Mouse (Mus musculus) embryonic stem cell, embryonic (primary cell): ENCODE results near the gene Pla2g4c.
"Not testable (repeated sequence)": the region's sequence is repeated elsewhere in the genome, so short reads cannot be mapped to it uniquely, and the experiment has no call there.

ENCODE experiments used
- CTCF ChIA-PET, 4 experiments: fragments of 300-600 bp in 2 of 4; fragments of 350-600 bp in 2 of 4; sonication (Branson Sonifier 250); formaldehyde crosslinking; loops; one replicate each; lab custom pipeline; 2022; ENCODE audit warnings: inconsistent platforms in 2 of 4; lab: Charles Lee
- POLR2A ChIA-PET, 4 experiments: fragments of 300-600 bp in 2 of 4; fragments of 350-600 bp in 2 of 4; sonication (Branson Sonifier 250); formaldehyde crosslinking; loops; one replicate each; lab custom pipeline; 2022; ENCODE audit warnings: antibody characterized with exemption in 4 of 4, inconsistent platforms in 1 of 4; lab: Charles Lee

Pla2g4c gene

DNA sequence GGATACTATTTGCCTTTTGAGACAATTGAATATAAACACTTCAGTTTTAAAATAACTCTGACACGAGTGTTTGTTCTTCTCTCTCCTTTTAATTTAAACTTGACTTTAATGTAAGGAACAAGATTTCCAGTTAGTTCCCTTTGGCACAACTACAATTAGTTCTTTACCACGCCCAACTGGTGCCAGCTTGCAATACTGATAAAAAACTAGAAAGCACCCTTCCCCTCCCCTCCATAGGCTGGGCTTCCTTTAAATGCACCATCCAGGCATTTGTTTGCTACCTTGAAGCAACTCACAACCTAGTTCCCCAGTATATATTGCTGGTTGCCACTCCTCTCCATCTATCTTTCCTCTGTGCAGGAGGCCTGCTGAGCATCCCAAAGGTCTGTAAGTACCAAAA lies at the start of gene Pla2g4c:
Pla2g4c (plus strand) TSS at position 340 of the 400 bp plus-strand sequence.
- ChIA-PET POLR2A (interaction anchor here in 1 of 4 experiments (1.2 kb wide), 1 partner anchor 10 kb away, joined by 5 read pairs; no protein-coding TSS in a partner anchor), CTCF (no interaction called here)

DNA sequence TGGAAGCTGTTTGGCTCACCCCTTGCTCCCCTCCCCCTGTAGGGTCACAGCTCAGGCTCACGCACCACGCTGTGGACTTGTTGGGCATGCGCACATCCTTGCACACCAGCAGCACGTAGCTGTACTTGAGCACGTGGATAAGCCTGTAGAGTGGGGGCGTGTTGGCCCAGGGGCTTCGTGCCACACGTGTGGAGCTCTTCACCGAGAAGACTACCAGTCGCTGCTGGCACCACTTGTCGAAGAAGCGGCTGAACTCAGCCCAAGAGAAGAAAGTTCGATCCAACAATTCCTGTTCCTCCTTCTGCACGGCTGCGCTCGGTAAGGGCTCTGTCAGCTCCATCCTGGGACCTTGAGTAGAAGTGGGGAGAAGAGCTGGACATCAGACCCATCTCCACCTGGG lies 47.4 kb upstream of the Pla2g4c start, which contains the start of gene Lig1:
Lig1 (plus strand) TSS at position 203 of the 400 bp plus-strand sequence.
- POLR2A ChIA-PET: interaction anchor here in 3 of 4 experiments (0.7 to 27.2 kb wide), 24 partner anchors 11 to 443 kb away, joined by 3 to 617 read pairs (median 3); partner anchors contain the start of genes Mzf1 (in 1 of the 3) and Zfp110 (in 1 of the 3)
- CTCF ChIA-PET: interaction anchor here in 1 of 4 experiments (1.8 kb wide), 1 partner anchor 11 kb away, joined by 4 read pairs; no protein-coding TSS in a partner anchor

- ChIA-PET CTCF (interaction anchor here in 1 of 4 experiments (1.8 kb wide), 1 partner anchor 11 kb away, joined by 4 read pairs; no protein-coding TSS in a partner anchor), POLR2A (interaction anchor here in 2 of 4 experiments (0.8 to 27.2 kb wide), 14 partner anchors 11 to 443 kb away, joined by 3 to 617 read pairs (median 6); partner anchors contain the start of gene Zfp110 (in 1 of the 2))
These were observed 46.6 kb upstream of the Pla2g4c start for GRCm38 (mm10) chr7:13277833-13278232.

DNA sequence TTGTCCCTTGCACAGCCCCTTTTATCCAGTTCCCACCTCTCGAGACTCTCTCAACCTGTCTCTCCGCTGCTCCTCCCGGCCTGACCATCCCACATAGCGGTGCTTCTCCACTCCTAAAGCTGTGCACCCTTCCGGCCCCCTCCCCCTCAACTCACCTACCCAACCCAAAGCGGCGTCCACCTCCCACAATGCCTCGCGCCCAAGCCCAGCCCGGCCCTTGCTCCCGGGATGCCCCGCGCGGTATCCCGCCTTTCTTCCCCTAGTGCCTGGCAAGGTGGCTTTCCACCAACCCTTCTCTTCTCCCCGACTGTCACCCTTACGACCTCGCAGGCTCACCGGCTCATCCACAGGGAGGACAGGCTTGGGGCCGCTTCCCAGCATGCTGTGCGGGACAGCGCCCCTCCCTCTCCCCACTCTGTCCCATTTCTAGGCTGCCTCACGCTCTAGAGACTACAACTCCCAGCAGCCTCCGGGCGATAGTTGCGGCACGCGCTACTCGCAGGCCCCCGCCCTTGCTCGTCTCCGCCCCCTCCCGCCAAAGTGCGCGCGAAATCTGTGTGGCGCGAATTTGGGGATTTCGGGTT lies 46.1 kb upstream of the Pla2g4c start, which contains the start of gene Zswim9:
Zswim9 (minus strand) TSS at position 414 of the 584 bp plus-strand sequence.
- CTCF ChIA-PET: interaction anchor here in 1 of 4 experiments (1.8 kb wide), 1 partner anchor 10 kb away, joined by 4 read pairs; no protein-coding TSS in a partner anchor
- POLR2A ChIA-PET: interaction anchor here in 3 of 4 experiments (0.5 to 27.2 kb wide), 12 partner anchors 10 to 375 kb away, joined by 3 to 617 read pairs (median 6); no protein-coding TSS in a partner anchor

- POLR2A ChIA-PET: interaction anchor here in 1 of 4 experiments (27.2 kb wide), 1 partner anchor 24 kb away, joined by 617 read pairs; no protein-coding TSS in a partner anchor
- CTCF ChIA-PET: not testable (repeated sequence)
These were observed 45.5 kb upstream of the Pla2g4c start for GRCm38 (mm10) chr7:13278957-13279356.

DNA sequence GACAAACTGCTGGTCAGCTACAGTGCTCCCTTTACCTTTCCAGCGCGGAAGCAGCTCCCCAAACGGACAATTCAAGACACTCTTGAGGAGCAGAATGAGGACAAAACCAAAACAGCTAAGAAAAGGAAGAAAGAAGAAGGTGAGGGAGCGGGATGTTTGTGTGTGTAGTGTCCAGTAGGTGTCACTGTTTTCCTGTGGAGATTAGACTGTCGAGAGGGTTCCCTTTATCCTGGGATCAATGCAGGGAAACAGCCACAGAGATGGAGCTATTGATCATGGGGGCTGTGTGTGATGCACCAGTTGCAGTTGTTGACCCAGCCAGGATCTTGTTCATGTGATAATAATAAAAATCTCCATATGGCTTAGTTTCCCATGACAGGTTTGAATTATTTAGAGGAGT lies 35.8 kb upstream of the Pla2g4c start:
- ChIA-PET CTCF (interaction anchor here (0.6 to 1.7 kb wide), 14 partner anchors 8 to 229 kb away, joined by 3 to 17 read pairs (median 3); partner anchors contain the start of gene Lig1 (in 1 of the 4)), POLR2A (interaction anchor here in 3 of 4 experiments (0.5 to 31.6 kb wide), 14 partner anchors 0 to 484 kb away, joined by 3 to 617 read pairs (median 4); partner anchors contain the start of genes Lig1 (in 2 of the 3), Zfp446 (in 1 of the 3) and Zswim9 (in 1 of the 3))

GRCm38 (mm10) chr7:13290041-13290675 lies 34.3 kb upstream of the Pla2g4c start:
- ChIA-PET CTCF (interaction anchor here in 2 of 4 experiments (0.6 to 1.7 kb wide), 2 partner anchors 42 to 221 kb away, joined by 3 read pairs; no protein-coding TSS in a partner anchor), POLR2A (interaction anchor here in 2 of 4 experiments (1.0 to 31.6 kb wide), 7 partner anchors 2 to 247 kb away, joined by 3 to 617 read pairs (median 4); partner anchors contain the start of genes Lig1 (in 1 of the 2) and Zswim9 (in 1 of the 2))

GRCm38 (mm10) chr7:13291370-13291769 lies 33.1 kb upstream of the Pla2g4c start:
- POLR2A ChIA-PET: interaction anchor here in 1 of 4 experiments (2.0 to 31.6 kb wide), 3 partner anchors 3 to 232 kb away, joined by 4 to 617 read pairs (median 617); partner anchors contain the start of genes Lig1 and Zswim9
- CTCF ChIA-PET: no interaction called here

GRCm38 (mm10) chr7:13293878-13294855 lies 30.3 kb upstream of the Pla2g4c start:
- ChIA-PET POLR2A (interaction anchor here in 2 of 4 experiments (0.6 to 31.6 kb wide), 5 partner anchors 6 to 375 kb away, joined by 3 to 617 read pairs (median 7); partner anchors contain the start of genes Lig1 (in 1 of the 2) and Zswim9 (in 1 of the 2)), CTCF (interaction anchor here in 1 of 4 experiments (0.7 kb wide), 1 partner anchor 177 kb away, joined by 4 read pairs; no protein-coding TSS in a partner anchor)

GRCm38 (mm10) chr7:13295256-13295655 lies 29.2 kb upstream of the Pla2g4c start:
- CTCF ChIA-PET: no interaction called here
- POLR2A ChIA-PET: interaction anchor here in 3 of 4 experiments (0.6 to 31.6 kb wide), 6 partner anchors 7 to 352 kb away, joined by 3 to 617 read pairs (median 12); partner anchors contain the start of genes Lig1 (in 2 of the 3) and Zswim9 (in 2 of the 3)

- ChIA-PET CTCF (interaction anchor here in 2 of 4 experiments (0.6 to 3.5 kb wide), 3 partner anchors 9 to 427 kb away, joined by 3 to 17 read pairs (median 10); no protein-coding TSS in a partner anchor), POLR2A (interaction anchor here (0.6 to 31.6 kb wide), 19 partner anchors 6 to 463 kb away, joined by 3 to 617 read pairs (median 5); partner anchors contain the start of genes Lig1 (in 2 of the 4), Zswim9 (in 2 of the 4), Rps5 (in 1 of the 4) and Zfp110 (in 1 of the 4))
These were observed 26.8 kb upstream of the Pla2g4c start for GRCm38 (mm10) chr7:13297636-13298035.

- CTCF ChIA-PET: interaction anchor here in 2 of 4 experiments (1.0 to 3.5 kb wide), 3 partner anchors 10 to 19 kb away, joined by 3 to 17 read pairs (median 10); no protein-coding TSS in a partner anchor
- POLR2A ChIA-PET: interaction anchor here in 3 of 4 experiments (1.0 to 31.6 kb wide), 9 partner anchors 4 to 377 kb away, joined by 4 to 617 read pairs (median 7); partner anchors contain the start of genes Lig1 (in 2 of the 3), Zswim9 (in 2 of the 3) and Rps5 (in 1 of the 3)
These were observed 25.6 kb upstream of the Pla2g4c start for GRCm38 (mm10) chr7:13298821-13299220.

DNA sequence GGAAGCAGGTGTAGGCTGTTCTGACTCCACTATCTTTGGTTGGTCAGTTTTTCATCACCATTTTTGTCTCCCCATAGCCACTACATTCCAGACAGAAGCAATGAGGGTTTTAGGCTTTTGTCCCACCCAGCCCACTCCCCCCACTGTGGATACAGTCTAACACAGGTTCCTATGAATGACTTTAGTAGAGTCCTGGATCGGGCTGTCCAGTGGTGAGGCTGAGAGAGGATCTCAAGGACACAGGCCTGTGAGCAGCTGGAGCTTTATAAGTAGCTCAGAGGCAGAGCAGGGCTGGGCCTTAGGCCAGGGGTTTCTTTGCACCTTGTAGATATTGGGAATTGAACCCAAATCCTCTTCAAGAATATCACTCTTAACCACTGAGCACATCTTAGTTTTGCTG lies 22.8 kb upstream of the Pla2g4c start:
- ChIA-PET POLR2A (interaction anchor here in 2 of 4 experiments (1.0 to 31.6 kb wide), 5 partner anchors 2 to 244 kb away, joined by 3 to 617 read pairs (median 5); partner anchors contain the start of genes Lig1 (in 1 of the 2) and Zswim9 (in 1 of the 2)), CTCF (interaction anchor here in 1 of 4 experiments (0.9 kb wide), 1 partner anchor 13 kb away, joined by 4 read pairs; no protein-coding TSS in a partner anchor)

GRCm38 (mm10) chr7:13302780-13303179 lies 21.7 kb upstream of the Pla2g4c start:
- POLR2A ChIA-PET: interaction anchor here in 2 of 4 experiments (1.5 to 31.6 kb wide), 3 partner anchors 8 to 15 kb away, joined by 3 to 617 read pairs (median 4); partner anchors contain the start of genes Lig1 (in 1 of the 2) and Zswim9 (in 1 of the 2)
- CTCF ChIA-PET: no interaction called here

GRCm38 (mm10) chr7:13303372-13303771 lies 21.1 kb upstream of the Pla2g4c start:
- CTCF ChIA-PET: no interaction called here

DNA sequence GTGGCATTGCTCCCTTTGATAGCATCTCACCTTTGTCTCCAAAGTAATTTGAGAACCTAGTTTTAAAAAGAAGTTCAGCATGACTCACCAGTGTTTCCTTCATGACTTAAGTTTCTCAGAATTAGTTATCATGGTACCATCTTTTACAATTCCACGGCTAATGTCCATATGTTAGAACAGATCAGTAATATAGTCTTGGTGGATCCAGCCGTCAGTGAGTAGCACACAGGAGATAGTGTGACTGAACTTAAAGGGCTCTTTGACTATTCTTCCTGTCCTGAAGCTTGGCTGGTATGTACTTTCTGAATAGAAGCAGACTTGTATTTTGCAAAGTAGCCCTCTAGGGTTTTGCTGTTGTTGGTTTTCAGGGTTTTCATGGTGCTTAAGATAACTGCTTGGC lies 15.0 kb upstream of the Pla2g4c start:
- CTCF ChIA-PET: interaction anchor here in 1 of 4 experiments (2.0 kb wide), 1 partner anchor 21 kb away, joined by 5 read pairs; no protein-coding TSS in a partner anchor
- POLR2A ChIA-PET: interaction anchor here in 2 of 4 experiments (1.0 to 31.6 kb wide), 3 partner anchors 12 to 32 kb away, joined by 3 to 617 read pairs (median 3); partner anchors contain the start of genes Lig1 (in 2 of the 2) and Zswim9 (in 1 of the 2)

More at GRCm38 (mm10) chr7:13303372-13303771, 21.1 kb upstream of the Pla2g4c start:
- POLR2A ChIA-PET: interaction anchor here in 3 of 4 experiments (1.1 to 31.6 kb wide), 5 partner anchors 8 to 27 kb away, joined by 3 to 617 read pairs (median 4); partner anchors contain the start of genes Lig1 (in 2 of the 3) and Zswim9 (in 1 of the 3)
